Mouse (Mus musculus) gastrocnemius, postnatal 10 days (tissue): ENCODE data around the gene Spg20. TPM values are rescaled to one million over a fixed set of nuclear protein-coding genes. Genes with fewer than 3 reads are reported as not detected.
A peak's percentile ranks its signal among the peaks of the same experiment; 100 is the strongest.

ENCODE experiments used
- DNase-seq: peaks from one replicate; pipeline ENCODE4 v3.0.0; 2021; ENCODE audit warnings: mixed read lengths
- long read RNA-seq, 2 experiments: library from polyadenylated mRNA; stranded (forward); transcript quantifications; one replicate each; pipeline ENCODE4 v2.0.0; 2021
- total RNA-seq, 2 experiments: library from RNA; stranded (reverse); gene quantifications; 2 replicates each; pipeline ENCODE4 v1.2.3; 2021

Gene Spg20
- 10 to 100 TPM; 48.4 to 52.6 TPM for total RNA-seq
- long read RNA-seq, experiment 1, transcript Spg20-204 (9 exons, 3,981 nt), result minor isoform, 5 of 76 reads
- long read RNA-seq, experiment 1, transcript Spg20-202 (8 exons, 3,567 nt), result minor isoform, 15 of 76 reads
- long read RNA-seq, experiment 1, transcript Spg20-201 (9 exons, 3,770 nt), result major isoform, 46 of 76 reads
- long read RNA-seq, experiment 1, partial matches to known transcripts, result 5 of 76 reads
- long read RNA-seq, experiment 1, other reads (novel, unspliced or antisense), result 5 of 76 reads
- long read RNA-seq, experiment 2, transcript Spg20-201 (9 exons, 3,770 nt), result major isoform, 33 of 63 reads
- long read RNA-seq, experiment 2, transcript Spg20-202 (8 exons, 3,567 nt), result minor isoform, 19 of 63 reads
- long read RNA-seq, experiment 2, partial matches to known transcripts, result 3 of 63 reads
- long read RNA-seq, experiment 2, other reads (novel, unspliced or antisense), result 7 of 63 reads

DNA sequence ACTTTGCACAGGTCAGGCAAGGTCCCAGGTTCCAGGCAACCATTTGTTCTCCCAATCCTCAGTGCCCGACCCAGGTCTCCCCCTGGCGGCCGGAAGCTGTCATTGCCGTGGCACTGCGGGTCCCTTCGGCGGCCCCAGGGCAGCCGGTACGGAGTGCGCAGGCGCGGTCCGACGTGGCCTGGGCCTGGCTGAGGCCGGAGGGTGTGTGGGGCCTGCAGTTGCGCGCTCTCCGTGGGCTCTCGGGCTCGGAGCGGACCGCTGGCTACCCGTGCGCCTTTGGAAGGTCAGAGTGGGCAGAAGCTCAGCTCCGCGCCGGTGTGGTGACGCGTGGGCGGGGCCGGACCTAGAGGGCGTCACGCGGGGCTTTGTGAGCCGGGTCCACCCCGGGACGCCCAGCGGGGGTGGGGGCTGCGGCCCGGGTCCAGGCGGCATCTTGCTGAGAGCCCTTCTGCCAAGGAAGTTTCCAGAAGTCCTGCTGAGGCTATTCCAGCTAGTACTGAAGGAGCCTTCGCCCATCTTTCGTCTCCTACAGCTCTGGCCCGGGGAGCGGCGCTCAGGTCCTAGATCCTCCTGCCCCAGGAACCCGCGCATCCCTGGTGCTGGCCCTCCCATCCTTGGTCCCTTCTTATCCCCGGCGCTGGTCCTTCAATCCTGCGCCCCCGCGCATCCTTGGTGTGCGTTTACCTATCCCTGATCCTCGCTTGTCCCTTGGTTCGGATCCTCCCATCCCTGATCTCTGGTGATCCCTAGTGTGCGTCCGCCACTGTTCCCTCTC, at the start of gene Spg20:
Gene Spg20, plus strand, starts transcription at position 174 of the 775 bp plus-strand sequence.
- peak; percentile 99 for DNase-seq

GRCm38 (mm10) chr3:55062653-55063052, 49.3 kb upstream of the Spg20 start:
- DNase-seq, result no peak

DNA sequence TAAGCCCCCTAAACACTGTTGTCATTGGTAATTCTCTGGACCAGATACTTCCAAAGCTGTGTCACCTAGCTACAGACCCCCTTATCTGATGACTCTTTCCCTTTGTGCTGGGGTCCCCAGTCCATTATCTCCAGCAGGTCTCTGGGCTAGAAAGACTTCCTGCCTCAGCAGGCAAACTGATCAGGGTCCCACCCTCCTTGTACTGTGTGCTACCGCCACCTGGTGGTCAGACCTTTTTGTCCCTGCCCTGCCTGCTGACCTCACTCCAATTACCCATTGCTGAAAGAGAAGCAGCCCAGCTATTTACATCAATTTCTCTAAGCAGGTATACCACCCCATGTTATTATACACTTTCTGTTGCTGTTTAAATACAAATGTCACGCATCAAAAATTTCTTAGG, 47.5 kb upstream of the Spg20 start:
- peak; percentile 83 for DNase-seq

- DNase-seq, result no peak
Measured at GRCm38 (mm10) chr3:55065738-55066665, 45.9 kb upstream of the Spg20 start.

DNA sequence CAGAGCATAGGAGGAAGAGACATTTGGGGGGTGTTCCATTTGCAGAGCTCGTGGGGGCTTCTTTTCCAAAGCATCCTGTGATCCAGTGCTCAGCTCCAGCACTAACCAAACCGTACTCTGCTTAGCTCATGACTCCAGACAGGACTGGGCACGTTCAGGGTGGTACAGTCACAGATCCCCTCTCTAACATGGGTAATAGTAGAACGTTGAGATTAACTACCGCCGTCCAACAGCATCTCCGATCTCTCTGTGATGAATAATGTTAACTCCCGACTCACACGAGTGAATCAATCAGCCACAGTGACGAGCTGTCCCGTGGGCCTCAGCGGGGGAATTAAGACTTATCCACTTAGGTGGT, 45.3 kb upstream of the Spg20 start:
- DNase-seq, result no peak

GRCm38 (mm10) chr3:55067791-55068434, 44.0 kb upstream of the Spg20 start:
- no peak for DNase-seq

- DNase-seq, result no peak
Measured at GRCm38 (mm10) chr3:55074576-55075293, 37.2 kb upstream of the Spg20 start.

- DNase-seq, result no peak
Measured at GRCm38 (mm10) chr3:55075294-55075648, 36.6 kb upstream of the Spg20 start.

GRCm38 (mm10) chr3:55078233-55078632, 33.7 kb upstream of the Spg20 start:
- no peak for DNase-seq

DNA sequence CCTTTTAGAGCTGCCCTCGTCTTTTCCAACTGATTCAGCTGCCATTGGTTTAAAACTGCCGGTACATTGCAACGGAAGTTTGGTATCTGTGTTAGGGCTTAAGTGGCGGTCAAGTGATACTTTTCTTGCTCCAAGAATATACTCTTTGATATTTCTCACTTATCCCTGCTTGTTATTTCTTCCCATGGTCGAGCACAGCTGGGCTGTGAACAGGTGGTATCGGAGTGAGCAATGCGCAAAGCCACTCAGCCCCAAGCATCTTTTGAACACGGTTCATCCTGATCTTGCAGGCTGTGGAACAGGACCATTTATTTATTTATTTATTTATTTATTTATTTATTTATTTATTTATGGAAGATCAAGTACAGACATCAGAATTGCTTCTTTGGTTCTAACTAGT, 32.3 kb upstream of the Spg20 start:
- DNase-seq, result no peak

DNA sequence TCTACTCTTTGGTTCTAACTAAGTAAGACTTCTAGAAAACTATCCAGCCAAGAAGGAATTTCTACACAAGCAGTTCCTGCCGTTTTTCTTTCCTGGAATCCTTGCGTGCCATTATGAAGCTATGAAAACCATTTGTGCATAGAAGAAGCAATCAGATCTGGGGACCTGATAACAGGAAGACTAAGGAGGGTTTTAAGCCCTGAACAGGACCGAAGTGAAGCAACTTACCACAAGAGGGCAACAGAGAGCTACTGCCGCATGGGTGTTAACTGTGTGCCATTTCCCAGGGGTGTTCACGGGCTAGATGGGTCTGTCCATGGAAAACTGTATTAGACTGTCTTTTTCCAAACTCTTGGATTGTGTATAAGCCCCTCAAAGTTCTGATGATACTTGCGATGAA, 31.9 kb upstream of the Spg20 start:
- peak; percentile 74 for DNase-seq

DNA sequence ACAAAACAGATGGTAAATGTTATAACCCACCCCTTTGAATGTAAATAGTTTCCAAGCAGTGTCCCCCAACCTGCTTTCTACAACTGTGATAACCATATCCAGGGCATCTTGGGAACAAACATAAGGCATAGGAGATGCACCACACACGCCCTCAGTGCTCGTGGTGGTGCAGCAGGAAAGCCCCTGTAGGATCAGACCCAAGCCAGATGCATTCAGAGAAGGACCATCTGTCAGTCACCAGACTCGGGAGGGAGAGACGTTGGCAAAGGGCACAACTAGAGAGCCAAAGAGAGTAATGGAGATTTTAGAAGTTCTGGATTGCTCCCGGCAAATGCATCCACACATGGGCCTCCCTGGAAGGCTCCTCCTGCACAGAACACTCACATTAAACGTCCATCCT, 27.1 kb upstream of the Spg20 start:
- no peak for DNase-seq

DNA sequence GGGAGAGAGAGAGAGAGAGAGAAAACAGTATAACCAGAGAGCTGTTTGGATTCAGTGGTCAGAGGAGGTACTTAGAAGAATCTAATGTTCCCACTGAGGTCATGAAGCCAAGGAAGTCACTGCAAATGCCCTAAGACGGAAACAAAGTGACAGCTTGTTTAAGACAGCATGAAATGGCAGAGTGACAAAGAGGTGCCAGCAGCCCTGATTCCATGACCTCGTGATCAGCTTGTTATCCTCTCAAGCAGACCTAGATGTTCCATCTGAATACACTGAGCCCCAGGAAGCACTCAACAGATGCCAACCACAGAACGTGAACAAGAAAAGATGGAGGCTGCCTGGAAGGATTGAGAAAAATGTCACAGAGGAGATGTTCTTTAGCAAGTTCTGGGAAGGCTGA, 26.2 kb upstream of the Spg20 start:
- no peak for DNase-seq

- no peak for DNase-seq
Measured at GRCm38 (mm10) chr3:55086948-55087347, 25.0 kb upstream of the Spg20 start.

- no peak for DNase-seq
Measured at GRCm38 (mm10) chr3:55087360-55087759, 24.5 kb upstream of the Spg20 start.

DNA sequence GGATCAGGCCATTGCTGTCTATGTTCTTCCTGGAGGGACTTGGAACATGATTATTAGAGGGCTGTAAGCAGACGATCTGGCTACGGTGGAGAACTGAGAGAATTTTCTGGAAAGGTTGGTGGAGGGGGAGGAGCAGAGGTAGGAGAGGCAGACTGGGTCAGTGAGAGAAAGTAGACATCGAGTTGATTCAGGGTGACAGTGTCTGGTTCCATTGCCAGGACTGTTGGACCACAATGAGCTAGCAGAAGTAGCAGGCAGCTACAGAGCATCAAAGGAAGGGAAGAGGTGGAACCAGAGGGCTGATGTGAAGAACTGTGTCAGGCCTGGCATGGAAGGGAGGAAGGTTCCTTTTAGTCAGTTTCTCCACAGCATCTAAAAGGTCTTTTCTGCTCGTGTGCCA, 23.5 kb upstream of the Spg20 start:
- no peak for DNase-seq

GRCm38 (mm10) chr3:55088843-55089242, 23.1 kb upstream of the Spg20 start:
- no peak for DNase-seq

- DNase-seq, result no peak
Measured at GRCm38 (mm10) chr3:55089291-55089690, 22.6 kb upstream of the Spg20 start.

DNA sequence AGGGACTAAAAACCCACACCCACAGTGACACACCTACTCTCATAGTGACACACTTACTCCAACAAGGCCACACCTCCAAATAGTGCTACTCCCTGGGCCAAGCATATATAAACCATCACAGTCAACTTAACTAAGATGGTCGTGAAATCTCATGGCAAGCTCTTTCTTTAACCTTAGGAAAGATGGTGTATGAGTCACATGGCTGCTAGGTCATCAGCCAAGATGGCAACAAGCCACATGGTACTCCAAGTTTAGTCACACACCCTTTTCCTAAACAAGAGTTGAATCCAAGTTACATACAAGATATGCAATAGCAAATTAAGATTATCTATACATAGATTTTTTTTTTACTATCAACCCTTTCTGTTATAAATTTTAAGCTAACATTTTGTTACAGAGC, 18.7 kb upstream of the Spg20 start:
- DNase-seq, result no peak

DNA sequence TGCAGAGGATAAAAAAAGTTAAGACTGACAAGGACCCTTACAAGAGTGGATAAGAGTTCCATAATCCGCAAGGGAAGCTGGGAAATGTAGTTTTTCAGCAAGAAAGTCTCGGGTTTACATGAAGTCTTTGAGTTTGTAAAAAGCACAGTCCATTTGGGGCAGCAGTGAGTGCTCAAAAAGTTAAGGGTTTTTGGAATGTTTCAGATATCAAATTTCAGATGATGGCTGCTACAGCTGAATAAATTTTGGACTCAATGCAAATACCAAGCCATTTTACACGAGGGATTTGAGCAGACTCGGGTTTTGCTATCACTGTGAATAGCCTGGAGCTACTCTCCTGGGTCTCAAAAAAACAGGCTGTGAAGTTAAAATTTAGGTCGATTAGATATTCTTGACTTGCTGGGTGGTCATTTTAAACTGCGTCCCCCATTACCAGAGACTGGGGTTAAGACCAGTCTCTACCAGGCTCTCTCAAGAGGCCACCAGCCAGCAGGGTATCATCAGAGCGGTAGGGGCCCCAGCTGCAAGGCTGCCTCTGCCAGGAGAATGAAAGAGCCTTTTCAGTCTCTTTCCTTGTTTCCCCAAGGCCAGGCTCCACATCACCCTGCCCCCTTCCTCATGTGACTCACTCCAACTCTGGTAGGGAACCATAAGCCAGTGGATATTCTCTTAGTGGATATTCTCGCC, 15.8 kb upstream of the Spg20 start:
- DNase-seq, result peak; percentile 44

- no peak for DNase-seq
Measured at GRCm38 (mm10) chr3:55096655-55097005, 15.3 kb upstream of the Spg20 start.
